Mouse (Mus musculus) cerebellum, adult 2 months (tissue): ENCODE data around the gene Lrp11. TPM values are rescaled to one million over a fixed set of nuclear protein-coding genes. Genes with fewer than 3 reads are reported as not detected.

Experiments
- DNase-seq, 2 experiments: peaks; one replicate each; pipeline ENCODE4 v3.0.0; 2021
- H3K27ac ChIP-seq: fragments of 200-500 bp; 2 replicates; pipeline ENCODE4 v1.5.1; 2012; ENCODE audit warnings: low read length, control low read depth, inconsistent platforms; ENCODE audit not compliant: insufficient read depth
- H3K27me3 ChIP-seq: fragments of 200-500 bp; 2 replicates; pipeline ENCODE4 v1.6.1; 2012; ENCODE audit warnings: inconsistent platforms, mild to moderate bottlenecking, low read length, moderate library complexity; ENCODE audit not compliant: control insufficient read depth, insufficient read depth
- H3K4me1 ChIP-seq: fragments of 200-500 bp; 2 replicates; pipeline ENCODE4 v1.6.1; 2011; ENCODE audit warnings: low read length; ENCODE audit not compliant: control insufficient read depth, insufficient read depth
- H3K4me3 ChIP-seq: fragments of 200-500 bp; replicated peaks from 2 replicates; pipeline ENCODE3; 2011; ENCODE audit warnings: mild to moderate bottlenecking, low read depth, low read length, control low read depth; ENCODE audit not compliant: insufficient read depth
- CTCF ChIP-seq: fragments of 200-500 bp; IDR thresholded peaks from 2 replicates; pipeline ENCODE4 v1.5.1; 2011; ENCODE audit warnings: low read depth, mild to moderate bottlenecking, control low read depth, low read length, moderate library complexity, borderline replicate concordance; ENCODE audit not compliant: insufficient read depth
- POLR2A ChIP-seq: fragments of 200-500 bp; IDR thresholded peaks from 2 replicates; pipeline ENCODE4 v1.6.1; 2011; ENCODE audit warnings: low read length, control low read depth, borderline replicate concordance; ENCODE audit not compliant: insufficient read depth
- WGBS: fragments of 180-500 bp; shearing (Covaris S2); methylation state at CpG from one replicate; pipeline ENCODE4 v1.1.7; 2018; 5-methylcytosine and 5-hydroxymethylcytosine counted together
- polyA plus RNA-seq: library from polyadenylated mRNA; depleted of rRNA; stranded (reverse); fragments of >200 nt; gene quantifications from 2 replicates; pipeline ENCODE4 v1.2.3, GENCODE M21; 2012; rRNA removed

The Lrp11 gene
- polyA plus RNA-seq, 1 experiment: 137 TPM

- TF ChIP-seq POLR2A: no peak
- no peak for TF ChIP-seq CTCF
- H3K27me3 ChIP-seq: no peaks in the 10 kb centered on the region
- H3K4me3 ChIP-seq: peak overlapping the region; percentile 84
- peaks cover 4% of the 10 kb centered on the region; the same call in 1 of the 2 replicates for H3K4me1 ChIP-seq
- 53% methylated on average over 6 of the region's 6 CpGs for WGBS
- peak overlapping the region; percentile 98; the same call in 1 of the 2 replicates for H3K27ac ChIP-seq
- no peak for DNase-seq
Measured at GRCm38 (mm10) chr10:7664027-7664526, 74.5 kb downstream of the Lrp11 start.

- Histone ChIP-seq H3K4me3 (no peak overlapping the region), H3K27me3 (no peaks in the 10 kb centered on the region), H3K4me1 (peaks cover 4% of the 10 kb centered on the region; the same call in 1 of the 2 replicates), H3K27ac (no peak overlapping the region)
- 91% methylated on average over 1 of the region's 1 CpGs for WGBS
- no peak for DNase-seq
- no peak for TF ChIP-seq POLR2A
- TF ChIP-seq CTCF: no peak
Measured at GRCm38 (mm10) chr10:7664889-7665288, 75.3 kb downstream of the Lrp11 start.

GRCm38 (mm10) chr10:7667342-7667802, 77.8 kb downstream of the Lrp11 start, which contains the start of gene Nup43:
Gene Nup43 (plus strand): TSS chr10:7667503.
- H3K27me3 ChIP-seq: no peaks in the 10 kb centered on the region
- peak within 1 kb of the TSS; percentile 60 for H3K4me3 ChIP-seq
- no peak within 1 kb of the TSS for H3K27ac ChIP-seq
- H3K4me1 ChIP-seq: peaks cover 4% of the 10 kb centered on the region; the same call in 1 of the 2 replicates
- WGBS: under 1% methylated on average over 24 of the region's 24 CpGs
- TF ChIP-seq CTCF (no peak), POLR2A (peak; percentile 48; the same call in 1 of the 2 replicates)
- DNase-seq: peak; percentile 91 to 92

- no peak overlapping the region for H3K27ac ChIP-seq
- TF ChIP-seq POLR2A (no peak), CTCF (peak; percentile 37; the same call in 1 of the 2 replicates)
- no peaks in the 10 kb centered on the region for H3K4me1 ChIP-seq
- no peak overlapping the region for H3K4me3 ChIP-seq
- WGBS: 45% methylated on average over 1 of the region's 1 CpGs
- no peaks in the 10 kb centered on the region for H3K27me3 ChIP-seq
- DNase-seq: peak in 1 of 2 experiments; percentile 21
Measured at GRCm38 (mm10) chr10:7673673-7674072, 84.1 kb downstream of the Lrp11 start.

Other genes with a start within 250 kb of the Lrp11 start
- gene Ulbp1, start 116.2 kb upstream of the Lrp11 start, polyA plus RNA-seq: 0.10 and 0.21 TPM in 2 replicates
- 10.2 and 10.9 TPM in 2 replicates for gene Nup43, start 77.7 kb downstream of the Lrp11 start, polyA plus RNA-seq
- gene Pcmt1, start 91.3 kb downstream of the Lrp11 start, polyA plus RNA-seq: 146 and 151 TPM in 2 replicates
- 20.5 and 22.2 TPM in 2 replicates for gene Lats1, start 91.4 kb downstream of the Lrp11 start, polyA plus RNA-seq
- 12.5 and 13.8 TPM in 2 replicates for gene Katna1, start 136.2 kb downstream of the Lrp11 start, polyA plus RNA-seq
- 27.6 and 34.1 TPM in 2 replicates for gene Ginm1, start 203.0 kb downstream of the Lrp11 start, polyA plus RNA-seq
- gene Ppil4, start 203.1 kb downstream of the Lrp11 start, polyA plus RNA-seq: 22.3 and 23.1 TPM in 2 replicates
- 0.11 and 0.13 TPM in 2 replicates for gene Zc3h12d, start 242.7 kb downstream of the Lrp11 start, polyA plus RNA-seq